Mouse (Mus musculus): ENCODE results near the gene Rabepk.

DNA sequence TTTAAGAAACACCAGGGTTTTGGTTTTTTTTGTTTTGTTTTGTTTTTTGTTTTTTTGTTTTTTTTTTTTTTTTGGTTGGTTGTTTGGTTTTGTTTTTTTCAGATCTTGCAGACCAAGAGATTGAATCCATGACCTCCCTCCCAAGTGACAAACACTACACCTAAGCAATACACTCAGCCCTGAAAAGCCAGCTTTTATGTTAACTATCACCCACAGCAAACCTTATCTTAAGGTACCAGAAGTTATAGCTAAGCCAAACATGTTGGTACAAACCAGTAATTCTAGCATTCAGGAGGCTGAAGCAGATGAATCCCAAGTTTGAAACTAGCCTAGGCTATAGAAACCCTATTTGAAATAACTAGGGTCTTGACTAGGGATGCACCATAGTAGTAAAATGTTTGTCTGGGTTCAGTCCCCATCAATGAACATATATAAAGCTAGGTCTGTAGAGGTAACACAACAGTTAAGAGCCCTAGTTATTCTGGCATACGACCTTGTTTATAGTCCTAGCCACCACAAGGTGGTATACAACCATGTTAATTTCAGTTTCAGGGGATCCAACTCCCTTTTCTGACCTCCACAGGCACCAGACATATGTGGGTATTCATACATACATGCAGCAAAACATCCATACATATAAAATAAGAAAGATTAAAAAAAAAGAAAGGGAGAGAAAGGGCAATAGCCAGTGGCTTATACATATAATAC is 59.9 kb downstream of the Rabepk start:
- TF ChIP-seq FLI1 (IDR thresholded peaks at IDR 0.05; ENCODE audit: low read length): no peak
- TF ChIP-seq GATA1 (IDR thresholded peaks at IDR 0.05; ENCODE audit: borderline replicate concordance, low read length): no peak
